Mouse (Mus musculus) stomach, embryonic 14.5 days (tissue): ENCODE results near the gene Pianp. TPM values are rescaled to one million over a fixed set of nuclear protein-coding genes. Genes with fewer than 3 reads are reported as not detected.

Source experiments
- ATAC-seq: fragments of 200-750 bp; cut with Nextera tagmentation; 2 replicates; pipeline ENCODE4 v1.8.0; 2017; ENCODE audit warnings: low read depth, moderate TSS enrichment; ENCODE audit not compliant: insufficient number of reproducible peaks, insufficient read depth, low FRiP score
- H3K27ac ChIP-seq: fragments of 300-500 bp; sonication (generic); 2 replicates; pipeline ENCODE4 v1.5.1; 2014; ENCODE audit warnings: mild to moderate bottlenecking, low read length, moderate library complexity, mixed read lengths
- H3K27me3 ChIP-seq: fragments of 300-500 bp; sonication (generic); 2 replicates; pipeline ENCODE4 v1.6.1; 2014; ENCODE audit warnings: low read length, control low read depth, mixed read lengths; ENCODE audit not compliant: control insufficient read depth, insufficient read depth
- H3K36me3 ChIP-seq: fragments of 300-500 bp; sonication (generic); 2 replicates; pipeline ENCODE4 v1.6.1; 2014; ENCODE audit warnings: mild to moderate bottlenecking, control low read depth, low read length, moderate library complexity, mixed read lengths; ENCODE audit not compliant: control insufficient read depth, insufficient read depth
- H3K4me1 ChIP-seq: fragments of 300-500 bp; sonication (generic); 2 replicates; pipeline ENCODE4 v1.6.1; 2014; ENCODE audit warnings: low read length, control low read depth, mixed read lengths; ENCODE audit not compliant: control insufficient read depth, insufficient read depth
- H3K4me2 ChIP-seq: fragments of 300-500 bp; sonication (generic); replicated peaks from 2 replicates; pipeline ENCODE4 v1.6.1; 2014; ENCODE audit warnings: low read depth, low read length, control low read depth
- H3K4me3 ChIP-seq: fragments of 300-500 bp; sonication (generic); 2 replicates; pipeline ENCODE4 v1.5.1; 2014; ENCODE audit warnings: low read depth, low read length, control low read depth
- H3K9ac ChIP-seq: fragments of 300-500 bp; sonication (generic); replicated peaks from 2 replicates; pipeline ENCODE4 v1.6.1; 2014; ENCODE audit warnings: low read depth, mild to moderate bottlenecking, control low read depth, low read length, moderate library complexity, mixed read lengths
- H3K9me3 ChIP-seq: fragments of 300-500 bp; sonication (generic); 2 replicates; pipeline ENCODE4 v1.6.1; 2016; ENCODE audit warnings: low read depth, low read length, control low read depth; ENCODE audit not compliant: control insufficient read depth
- WGBS: fragments of 180-500 bp; shearing (Covaris S2); extraction: QIAGEN DNeasy Blood & Tissue Kit; methylation state at CpG from one replicate; pipeline ENCODE4 v1.1.7; 2014; 5-methylcytosine and 5-hydroxymethylcytosine counted together
- polyA plus RNA-seq: library from polyadenylated mRNA; unstranded; fragments of >200 nt; fragmentation: Nextera tagmentation; extraction: Ambion mirVana; gene quantifications from 2 replicates; pipeline ENCODE4 v1.2.1, GENCODE M21; 2014

Gene Pianp
- polyA plus RNA-seq = 4.4 and 6.0 TPM in 2 replicates

DNA sequence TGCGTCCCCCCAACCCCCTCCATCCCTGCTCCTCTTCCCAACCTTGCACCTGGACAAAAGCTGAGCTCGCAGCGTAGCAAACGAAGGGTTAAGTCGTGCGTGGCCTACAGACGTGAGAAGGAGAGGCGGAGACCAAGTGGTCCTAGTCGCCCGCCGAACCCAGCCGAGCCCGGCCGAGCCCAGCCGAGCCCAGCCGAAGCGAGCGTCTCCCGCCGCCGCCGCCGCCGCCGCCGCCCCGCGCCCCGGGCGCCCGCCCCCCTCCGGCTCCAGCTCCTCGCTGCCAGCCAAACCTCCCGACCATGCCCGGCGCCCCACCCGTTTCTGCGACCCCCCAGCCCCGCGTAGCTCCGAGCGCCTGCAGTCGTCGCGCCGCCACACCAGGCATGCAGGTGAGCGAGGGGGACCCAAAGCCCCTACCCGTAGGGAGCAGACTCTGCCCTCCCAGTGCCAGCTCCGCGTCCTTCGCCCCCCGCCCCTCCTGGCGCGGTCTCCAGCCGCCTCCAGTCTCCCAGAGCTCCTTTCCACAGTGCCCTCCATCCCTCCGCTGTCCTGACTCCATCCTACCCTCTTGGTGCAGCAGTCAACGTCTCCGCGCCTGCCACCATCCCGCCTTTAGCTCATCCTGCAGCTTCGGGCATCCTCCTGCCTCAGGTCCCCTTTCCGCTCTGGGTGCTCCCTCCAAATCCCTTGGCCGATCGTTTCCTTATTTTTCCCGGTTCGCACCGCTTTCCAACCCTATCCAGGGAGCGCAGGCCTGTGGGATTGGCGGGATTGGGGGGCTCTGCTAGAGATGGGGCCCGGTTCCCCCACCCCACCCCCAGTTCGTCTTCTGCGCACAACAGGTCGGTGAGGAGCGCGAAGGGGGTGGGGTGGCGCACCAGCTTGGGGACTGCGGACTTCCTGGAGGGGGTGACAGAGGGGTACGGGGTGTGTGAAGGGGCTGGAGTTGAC, at the start of gene Pianp:
Gene Pianp (plus strand): TSS at position 144 of the 951 bp plus-strand sequence.
- H3K36me3 ChIP-seq = no peaks in the 10 kb centered on the region
- WGBS = 1% methylated on average over 67 of the region's 78 CpGs
- H3K9ac ChIP-seq = peak within 1 kb of the TSS; percentile 50
- H3K4me1 ChIP-seq = peaks cover 10% of the 10 kb centered on the region; the same call in 1 of the 2 replicates
- H3K4me3 ChIP-seq = peak within 1 kb of the TSS; percentile 60
- H3K27ac ChIP-seq = no peak within 1 kb of the TSS
- H3K9me3 ChIP-seq = no peaks in the 10 kb centered on the region
- peak; percentile 59; the same call in 1 of the 2 replicates for ATAC-seq
- H3K27me3 ChIP-seq = peaks cover 35% of the 10 kb centered on the region
- peak within 1 kb of the TSS; percentile 99 for H3K4me2 ChIP-seq

DNA sequence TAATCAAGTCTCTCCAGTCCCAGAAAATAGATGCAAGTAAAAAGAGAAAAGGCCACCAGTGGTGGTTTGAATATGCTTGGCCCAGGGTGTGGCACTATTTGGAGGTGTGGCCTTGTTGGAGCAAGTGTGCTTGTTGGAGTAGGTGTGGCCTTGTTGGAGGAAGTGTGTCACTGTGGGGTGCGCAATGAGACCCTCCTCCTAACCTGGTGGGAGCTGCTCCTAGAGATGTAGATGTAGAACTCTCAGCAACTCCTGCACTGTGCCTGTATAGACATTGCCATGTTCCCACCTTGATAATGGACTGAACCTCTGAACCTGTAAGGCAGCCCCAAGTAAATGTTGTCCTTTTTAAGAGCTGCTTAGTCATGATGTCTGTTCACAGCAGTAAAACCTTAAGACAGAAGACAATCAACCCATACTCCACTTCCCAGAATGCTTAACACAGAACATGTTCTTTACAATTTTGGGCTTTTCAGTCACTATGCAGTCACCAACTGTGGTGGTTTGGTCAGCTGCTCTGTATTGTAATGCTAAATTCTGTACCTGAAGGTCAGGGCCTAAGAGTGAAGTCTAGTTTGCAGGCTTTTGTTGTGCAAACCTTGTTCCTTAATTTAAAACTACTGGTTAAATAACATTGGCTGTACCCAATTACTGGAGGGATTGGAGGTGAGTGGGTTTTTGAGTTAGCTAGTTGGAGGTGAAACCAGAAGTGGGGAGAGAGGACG, 42.3 kb upstream of the Pianp start:
- Histone ChIP-seq H3K9ac (no peak overlapping the region), H3K4me3 (no peak overlapping the region), H3K27me3 (no peaks in the 10 kb centered on the region), H3K9me3 (no peaks in the 10 kb centered on the region; the same call in 1 of the 2 replicates), H3K27ac (no peak overlapping the region), H3K4me2 (no peak overlapping the region), H3K36me3 (peaks cover 11% of the 10 kb centered on the region), H3K4me1 (no peaks in the 10 kb centered on the region)
- ATAC-seq = no peak
- 91% methylated on average over 2 of the region's 2 CpGs for WGBS

DNA sequence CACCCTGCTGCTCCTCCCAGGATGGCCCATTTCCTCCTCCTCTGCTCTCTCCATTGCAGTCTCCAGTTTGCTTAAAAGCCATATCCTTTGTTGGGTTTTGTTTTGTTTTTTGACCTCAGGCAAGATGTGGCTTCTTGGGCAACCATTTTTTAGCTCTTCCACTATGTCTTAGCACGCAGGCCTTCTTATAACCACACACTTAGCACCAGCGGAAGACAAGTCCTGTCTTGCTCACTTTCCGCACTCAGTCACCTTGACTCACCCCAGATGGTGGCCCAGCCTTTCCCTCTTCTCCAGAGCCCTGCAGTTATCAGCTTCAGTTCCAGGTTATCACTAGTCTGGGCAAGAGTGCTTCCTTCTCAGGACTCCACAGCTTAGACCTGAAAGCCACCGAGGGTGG, 41.3 kb upstream of the Pianp start:
- no peaks in the 10 kb centered on the region for H3K4me1 ChIP-seq
- WGBS = 92% methylated on average over 4 of the region's 4 CpGs

GRCm38 (mm10) chr6:124958127-124958526, 38.4 kb upstream of the Pianp start:
- peaks cover 46% of the 10 kb centered on the region for H3K36me3 ChIP-seq
- ATAC-seq = no peak
- H3K4me3 ChIP-seq = no peak overlapping the region
- H3K27me3 ChIP-seq = no peaks in the 10 kb centered on the region
- no peak overlapping the region for H3K27ac ChIP-seq
- H3K4me1 ChIP-seq = no peaks in the 10 kb centered on the region
- 78% methylated on average over 3 of the region's 3 CpGs for WGBS
- no peaks in the 10 kb centered on the region for H3K9me3 ChIP-seq
- H3K4me2 ChIP-seq = no peak overlapping the region
- no peak overlapping the region for H3K9ac ChIP-seq

More for the DNA sequence above, 41.3 kb upstream of the Pianp start:
- Histone ChIP-seq H3K36me3 (peaks cover 21% of the 10 kb centered on the region), H3K9me3 (no peaks in the 10 kb centered on the region; the same call in 1 of the 2 replicates), H3K4me2 (no peak overlapping the region), H3K27ac (no peak overlapping the region), H3K27me3 (no peaks in the 10 kb centered on the region), H3K9ac (no peak overlapping the region), H3K4me3 (no peak overlapping the region)
- ATAC-seq = no peak

- 95% methylated on average over 13 of the region's 13 CpGs for WGBS
- Histone ChIP-seq H3K4me3 (no peak overlapping the region), H3K4me1 (peaks cover 6% of the 10 kb centered on the region; the same call in 1 of the 2 replicates), H3K4me2 (no peak overlapping the region), H3K27ac (no peak overlapping the region), H3K9me3 (no peaks in the 10 kb centered on the region), H3K27me3 (no peaks in the 10 kb centered on the region), H3K36me3 (peaks cover 46% of the 10 kb centered on the region), H3K9ac (no peak overlapping the region)
- ATAC-seq = no peak
These were observed 36.5 kb upstream of the Pianp start for GRCm38 (mm10) chr6:124959960-124960359.

GRCm38 (mm10) chr6:124961021-124961420, 35.5 kb upstream of the Pianp start:
- Histone ChIP-seq H3K27me3 (no peaks in the 10 kb centered on the region), H3K4me1 (peaks cover 7% of the 10 kb centered on the region; the same call in 1 of the 2 replicates), H3K9me3 (no peaks in the 10 kb centered on the region), H3K4me2 (no peak overlapping the region), H3K4me3 (no peak overlapping the region), H3K9ac (no peak overlapping the region), H3K27ac (no peak overlapping the region), H3K36me3 (peaks cover 45% of the 10 kb centered on the region)
- ATAC-seq = no peak
- WGBS = 90% methylated on average over 12 of the region's 12 CpGs

DNA sequence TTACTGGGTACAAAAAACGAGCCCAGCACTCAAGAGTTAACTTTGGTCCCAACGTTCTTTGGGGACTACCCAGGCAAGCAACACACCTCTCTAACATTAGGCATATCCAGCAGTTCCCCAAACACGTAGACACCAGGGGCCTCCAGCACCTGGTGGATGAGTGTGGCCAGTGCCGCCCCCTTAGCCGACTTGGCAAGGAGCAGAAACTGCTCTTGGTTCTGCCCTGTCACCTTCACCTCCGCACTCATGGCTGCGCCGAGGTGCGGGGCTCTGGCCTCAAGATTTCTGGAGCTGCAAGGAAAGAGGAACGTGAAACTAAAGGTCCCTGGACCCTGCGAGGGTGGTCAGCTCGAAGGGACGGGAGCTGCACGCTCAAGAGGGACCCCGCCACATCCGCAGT, 31.9 kb upstream of the Pianp start:
- Histone ChIP-seq H3K27me3 (no peaks in the 10 kb centered on the region), H3K9ac (peak overlapping the region; percentile 22; the same call in 1 of the 2 replicates), H3K36me3 (peaks cover 30% of the 10 kb centered on the region), H3K4me3 (peak overlapping the region; percentile 70), H3K4me1 (peaks cover 9% of the 10 kb centered on the region; the same call in 1 of the 2 replicates), H3K27ac (peak overlapping the region; percentile 88), H3K9me3 (peaks cover 7% of the 10 kb centered on the region; the same call in 1 of the 2 replicates), H3K4me2 (peak overlapping the region; percentile 95)
- ATAC-seq = no peak
- WGBS = 31% methylated on average over 16 of the region's 16 CpGs

DNA sequence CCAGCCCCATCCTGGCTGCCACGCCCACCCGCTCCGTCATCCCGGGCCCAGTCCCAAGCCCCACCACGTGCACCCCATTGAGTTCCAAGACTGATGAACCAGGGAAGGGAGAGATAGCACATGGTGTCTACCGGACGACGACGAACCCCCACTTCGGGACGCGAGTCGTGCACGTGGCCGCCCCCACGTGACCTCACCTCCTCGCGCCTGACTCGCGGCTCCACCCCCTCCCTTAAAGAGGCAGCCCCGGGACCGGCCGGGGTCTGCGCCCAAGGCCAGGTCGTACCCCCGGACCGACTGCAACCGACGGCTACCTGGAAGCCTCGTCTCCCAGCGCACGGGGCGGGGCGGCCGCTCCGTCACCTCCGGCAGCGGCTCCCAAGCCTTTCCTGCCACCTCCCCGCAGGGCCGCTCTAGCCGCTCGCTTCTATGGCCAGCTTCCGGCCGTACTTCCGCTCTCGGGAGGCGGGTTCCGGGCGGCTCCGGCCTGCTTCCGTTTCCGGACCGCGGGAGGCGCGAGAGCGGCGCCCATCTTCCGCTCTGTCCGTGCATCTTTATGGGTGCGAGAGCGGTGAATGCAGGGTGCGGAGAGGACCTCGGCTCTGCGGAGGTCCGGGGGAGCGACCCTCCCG, 31.3 kb upstream of the Pianp start, which contains the start of gene Cops7a:
Gene Cops7a (minus strand): TSS at position 451 of the 632 bp plus-strand sequence.
- peaks cover 24% of the 10 kb centered on the region for H3K36me3 ChIP-seq
- peaks cover 9% of the 10 kb centered on the region; the same call in 1 of the 2 replicates for H3K4me1 ChIP-seq
- H3K4me2 ChIP-seq = peak within 1 kb of the TSS; percentile 95
- H3K9me3 ChIP-seq = peaks cover 7% of the 10 kb centered on the region; the same call in 1 of the 2 replicates
- peak within 1 kb of the TSS; percentile 88 for H3K27ac ChIP-seq
- peak within 1 kb of the TSS; percentile 70 for H3K4me3 ChIP-seq
- no peaks in the 10 kb centered on the region for H3K27me3 ChIP-seq
- H3K9ac ChIP-seq = peak within 1 kb of the TSS; percentile 74
- WGBS = under 1% methylated on average over 68 of the region's 68 CpGs
- ATAC-seq = peak; percentile 95
